Mouse (Mus musculus) spleen, adult 18-20 months (tissue): ENCODE measurements around the gene Gm11361.

ENCODE experiments used
- DNase-seq, 2 experiments: peaks; one replicate each; pipeline ENCODE4 v3.0.0; 2022; ENCODE audit warnings: mixed read lengths in 2 of 2

The Gm11361 gene

GRCm38 (mm10) chr13:28257228-28257627, at the start of gene Gm11361:
Gene Gm11361, plus strand, starts transcription at chr13:28257528.
- DNase-seq: no peak

GRCm38 (mm10) chr13:28264399-28264798, 7.1 kb downstream of the Gm11361 start:
- no peak for DNase-seq

GRCm38 (mm10) chr13:28287368-28287767, 30.0 kb downstream of the Gm11361 start:
- no peak for DNase-seq

- no peak for DNase-seq
Measured at GRCm38 (mm10) chr13:28294272-28294671, 36.9 kb downstream of the Gm11361 start.

GRCm38 (mm10) chr13:28294757-28295361, 37.5 kb downstream of the Gm11361 start:
- no peak for DNase-seq

- DNase-seq: no peak
Measured at GRCm38 (mm10) chr13:28295492-28295891, 38.2 kb downstream of the Gm11361 start.

GRCm38 (mm10) chr13:28297098-28297497, 39.8 kb downstream of the Gm11361 start:
- no peak for DNase-seq

GRCm38 (mm10) chr13:28297577-28297976, 40.2 kb downstream of the Gm11361 start:
- DNase-seq: no peak
